In genomic region chr6:118188599-118188998, GRCm38 (mm10) we compare ENCODE assay signal across 21 mouse cellular contexts. TPM values are rescaled to one million over a fixed set of nuclear protein-coding genes. Genes with fewer than 3 reads are reported as not detected.
DNase-seq lines count a peak whose midpoint lies in the region; ATAC-seq and TF ChIP-seq lines count a peak whose summit lies in the region.
"Had no signal": no experiment of that assay in that cellular context is flagged by ENCODE, and none has a peak within 500 bp of the region (broad histone marks: within the 10 kb centered on the region; RNA-seq: fewer than 3 reads in every experiment).

No protein-coding gene starts in this region.

- DNase-seq in heart, postnatal 25 days (ENCODE audit: low spot score), result no peak
- DNase-seq in MN1 (ENCODE audit: low spot score), result peak; percentile 72
- DNase-seq in spleen, adult 18-20 months, result no peak
- no peak for DNase-seq in midbrain, embryonic 11.5 days (ENCODE audit: low spot score, missing footprints)
- no peak for DNase-seq in left cerebral cortex, adult 2 months (ENCODE audit: extremely low spot score in 1 of 2, low spot score in 2 of 2)
- DNase-seq: adrenal gland, postnatal 14 days; cerebellum, adult 11-12 months; cerebellum, adult 9-10 months; cerebellum, postnatal 25 days; heart, adult 2 months; heart, postnatal 14 days had no signal

- no peaks in the 10 kb centered on the region for H3K9me3 ChIP-seq in heart, embryonic 12.5 days (replicated peaks)
- no peaks in the 10 kb centered on the region for H3K9me3 ChIP-seq in intestine, embryonic 16.5 days (ENCODE audit: control insufficient read depth, low read length)
- H3K9me3 ChIP-seq in liver, embryonic 16.5 days (replicated peaks; ENCODE audit: control insufficient read depth, low read length), result no peaks in the 10 kb centered on the region
- H3K9me3 ChIP-seq in midbrain, embryonic 11.5 days (ENCODE audit: control insufficient read depth, low read length), result no peaks in the 10 kb centered on the region
- H3K9me3 ChIP-seq: embryonic facial prominence, embryonic 12.5 days; forebrain, embryonic 15.5 days; heart, embryonic 15.5 days; hindbrain, embryonic 15.5 days had no signal

- no peak for TF ChIP-seq CTCF in left cerebral cortex, adult 2 months (IDR thresholded peaks at IDR 0.05)

- H3K4me2 ChIP-seq in heart, embryonic 12.5 days, result no peak overlapping the region
- H3K4me2 ChIP-seq in intestine, embryonic 16.5 days (ENCODE audit: low read depth, low read length), result peak overlapping the region; percentile 26; the same call in 1 of the 2 replicates
- no peak overlapping the region for H3K4me2 ChIP-seq in liver, embryonic 16.5 days (ENCODE audit: low read depth, low read length)
- H3K4me2 ChIP-seq in midbrain, embryonic 11.5 days, result no peak overlapping the region
- H3K4me2 ChIP-seq: embryonic facial prominence, embryonic 12.5 days; forebrain, embryonic 15.5 days; heart, embryonic 15.5 days; hindbrain, embryonic 15.5 days had no signal

- no peak for ATAC-seq in heart, embryonic 12.5 days (ENCODE audit: insufficient number of reproducible peaks, low FRiP score)
- peak; percentile 95 for ATAC-seq in intestine, embryonic 16.5 days
- peak; percentile 35; the same call in 1 of the 2 replicates for ATAC-seq in liver, embryonic 16.5 days (ENCODE audit: low read depth)
- ATAC-seq in midbrain, embryonic 11.5 days (ENCODE audit: low FRiP score), result no peak
- ATAC-seq: activated CD4-positive, CD25-positive, alpha-beta regulatory T cell, adult 4 months; forebrain, embryonic 15.5 days; Patski had no signal

- intact Hi-C loops in heart, postnatal 25 days (cut with DNase I), result no loop called here
- intact Hi-C loops in left cerebral cortex, adult 2 months (cut with DNase I), result no loop called here

- 0 out of 2 replicates have a peak overlapping the region, but pooled peaks have one; percentile 23 for H3K9ac ChIP-seq in heart, embryonic 12.5 days
- H3K9ac ChIP-seq in intestine, embryonic 16.5 days (ENCODE audit: low read depth, low read length), result no peak overlapping the region
- no peak overlapping the region for H3K9ac ChIP-seq in liver, embryonic 16.5 days (ENCODE audit: low read depth, low read length)
- no peak overlapping the region for H3K9ac ChIP-seq in midbrain, embryonic 11.5 days (ENCODE audit: low read length)
- H3K9ac ChIP-seq: embryonic facial prominence, embryonic 12.5 days; forebrain, embryonic 15.5 days; heart, embryonic 15.5 days; hindbrain, embryonic 15.5 days had no signal

- H3K27me3 ChIP-seq in heart, embryonic 12.5 days (replicated peaks), result peaks cover 40% of the 10 kb centered on the region
- H3K27me3 ChIP-seq in intestine, embryonic 16.5 days (replicated peaks; ENCODE audit: control insufficient read depth, insufficient read depth, low read length), result no peaks in the 10 kb centered on the region
- peaks cover 2% of the 10 kb centered on the region for H3K27me3 ChIP-seq in liver, embryonic 16.5 days (ENCODE audit: control insufficient read depth, insufficient read depth, low read depth, low read length)
- no peaks in the 10 kb centered on the region for H3K27me3 ChIP-seq in midbrain, embryonic 11.5 days (ENCODE audit: control insufficient read depth, insufficient read depth, low read length)
- H3K27me3 ChIP-seq: forebrain, embryonic 15.5 days had no signal

- H3K27ac ChIP-seq in heart, embryonic 12.5 days (ENCODE audit: poor library complexity, severe bottlenecking), result no peak overlapping the region
- peak overlapping the region; percentile 34 for H3K27ac ChIP-seq in intestine, embryonic 16.5 days (ENCODE audit: low read length)
- no peak overlapping the region for H3K27ac ChIP-seq in liver, embryonic 16.5 days (ENCODE audit: low read length)
- no peak overlapping the region for H3K27ac ChIP-seq in midbrain, embryonic 11.5 days (ENCODE audit: low read depth, low read length)
- H3K27ac ChIP-seq in left cerebral cortex, adult 2 months, result no peak overlapping the region
- H3K27ac ChIP-seq: embryonic facial prominence, embryonic 12.5 days; forebrain, embryonic 15.5 days; heart, adult 2 months; heart, embryonic 15.5 days; hindbrain, embryonic 15.5 days had no signal

- 25% methylated on average over 9 of the region's 9 CpGs for WGBS in heart, embryonic 12.5 days
- WGBS in intestine, embryonic 16.5 days, result 56% methylated on average over 9 of the region's 9 CpGs
- WGBS in liver, embryonic 16.5 days (ENCODE audit: insufficient replicate concordance), result 50% methylated on average over 9 of the region's 9 CpGs
- 94% methylated on average over 9 of the region's 9 CpGs for WGBS in midbrain, embryonic 11.5 days

- no peaks in the 10 kb centered on the region for H3K36me3 ChIP-seq in heart, embryonic 12.5 days
- no peaks in the 10 kb centered on the region for H3K36me3 ChIP-seq in intestine, embryonic 16.5 days (ENCODE audit: control insufficient read depth, insufficient read depth, low read length)
- no peaks in the 10 kb centered on the region for H3K36me3 ChIP-seq in liver, embryonic 16.5 days (ENCODE audit: control insufficient read depth, insufficient read depth)
- no peaks in the 10 kb centered on the region for H3K36me3 ChIP-seq in midbrain, embryonic 11.5 days (ENCODE audit: control insufficient read depth, insufficient read depth, low read length)
- H3K36me3 ChIP-seq: embryonic facial prominence, embryonic 12.5 days; forebrain, embryonic 15.5 days; heart, embryonic 15.5 days; hindbrain, embryonic 15.5 days had no signal

- no peak overlapping the region for H3K4me3 ChIP-seq in heart, embryonic 12.5 days
- no peak overlapping the region for H3K4me3 ChIP-seq in intestine, embryonic 16.5 days (ENCODE audit: low read length)
- H3K4me3 ChIP-seq in liver, embryonic 16.5 days (ENCODE audit: low read depth, low read length), result no peak overlapping the region
- H3K4me3 ChIP-seq in midbrain, embryonic 11.5 days (ENCODE audit: low read depth, low read length), result no peak overlapping the region
- H3K4me3 ChIP-seq in left cerebral cortex, adult 2 months, result no peak overlapping the region
- H3K4me3 ChIP-seq: embryonic facial prominence, embryonic 12.5 days; forebrain, embryonic 15.5 days; heart, adult 2 months; heart, embryonic 15.5 days; hindbrain, embryonic 15.5 days had no signal

- H3K4me1 ChIP-seq in heart, embryonic 12.5 days (replicated peaks), result peaks cover 7% of the 10 kb centered on the region; the same call in 1 of the 2 replicates
- peaks cover 18% of the 10 kb centered on the region for H3K4me1 ChIP-seq in intestine, embryonic 16.5 days (ENCODE audit: control insufficient read depth, insufficient read depth, low read length)
- no peaks in the 10 kb centered on the region for H3K4me1 ChIP-seq in liver, embryonic 16.5 days (ENCODE audit: control insufficient read depth, low read depth, low read length)
- H3K4me1 ChIP-seq in midbrain, embryonic 11.5 days (ENCODE audit: control insufficient read depth, insufficient read depth, low read length), result peaks cover 4% of the 10 kb centered on the region
- H3K4me1 ChIP-seq: embryonic facial prominence, embryonic 12.5 days; forebrain, embryonic 15.5 days; heart, embryonic 15.5 days; hindbrain, embryonic 15.5 days had no signal

RNA-seq across cellular contexts. Expression of gene Ret, which starts 8.9 kb away (rescaled TPM):
- 0.11 and 0.18 TPM in 2 replicates for polyA plus RNA-seq in heart, embryonic 12.5 days (2016; fragmentation: Nextera tagmentation; extraction: Ambion mirVana)
- total RNA-seq in heart, postnatal 25 days (2021), result 1 to 10 TPM; 6.9 to 8.1 TPM
- polyA plus RNA-seq in intestine, embryonic 16.5 days (2015; fragmentation: Nextera tagmentation; extraction: Ambion mirVana), result 11.0 and 12.3 TPM in 2 replicates
- polyA plus RNA-seq in liver, embryonic 16.5 days (2015; fragmentation: Nextera tagmentation; extraction: Ambion mirVana), result 0.02 and 0.13 TPM in 2 replicates
- 1.5 and 2.3 TPM in 2 replicates for polyA plus RNA-seq in midbrain, embryonic 11.5 days (2014; fragmentation: Nextera tagmentation; extraction: Ambion mirVana)
- 1 to 10 TPM; 3.4 to 5.2 TPM for total RNA-seq in left cerebral cortex, adult 2 months (2021)
- total RNA-seq: MEL had no signal

RNA-seq across cellular contexts. Expression of gene Csgalnact2, which starts 49.7 kb away (rescaled TPM):
- 12.6 and 13.0 TPM in 2 replicates for polyA plus RNA-seq in heart, embryonic 12.5 days (2016; fragmentation: Nextera tagmentation; extraction: Ambion mirVana)
- total RNA-seq in heart, postnatal 25 days (2021), result 10 to 100 TPM; 16.3 TPM
- 8.6 and 9.3 TPM in 2 replicates for polyA plus RNA-seq in intestine, embryonic 16.5 days (2015; fragmentation: Nextera tagmentation; extraction: Ambion mirVana)
- 5.5 and 6.5 TPM in 2 replicates for polyA plus RNA-seq in liver, embryonic 16.5 days (2015; fragmentation: Nextera tagmentation; extraction: Ambion mirVana)
- 8.1 and 8.2 TPM in 2 replicates for polyA plus RNA-seq in midbrain, embryonic 11.5 days (2014; fragmentation: Nextera tagmentation; extraction: Ambion mirVana)
- total RNA-seq in left cerebral cortex, adult 2 months (2021), result 10 to 100 TPM; 12.3 to 13.4 TPM

Comparison
In these comparisons a context has a peak if more than half of its experiments do, and no peak if none do; other contexts are left out.
1. ATAC-seq: peak in intestine, embryonic 16.5 days (single experiment) and liver, embryonic 16.5 days (single experiment); none in heart, embryonic 12.5 days (single experiment) and midbrain, embryonic 11.5 days (single experiment).